Mouse (Mus musculus) E14TG2a.4 (cell line): ENCODE results near the gene Tor1b.

ENCODE experiments used
- CTCF ChIP-seq: conservative IDR thresholded peaks from 2 replicates; pipeline ENCODE4 v1.5.1; 2014; ENCODE audit warnings: low read length
- NANOG ChIP-seq: IDR thresholded peaks from 2 replicates; pipeline ENCODE4 v1.6.1; 2014; ENCODE audit warnings: borderline replicate concordance, low read length, mixed read lengths
- POU5F1 ChIP-seq: IDR thresholded peaks from 2 replicates; pipeline ENCODE4 v1.6.1; 2014; ENCODE audit warnings: low read length, borderline replicate concordance

DNA sequence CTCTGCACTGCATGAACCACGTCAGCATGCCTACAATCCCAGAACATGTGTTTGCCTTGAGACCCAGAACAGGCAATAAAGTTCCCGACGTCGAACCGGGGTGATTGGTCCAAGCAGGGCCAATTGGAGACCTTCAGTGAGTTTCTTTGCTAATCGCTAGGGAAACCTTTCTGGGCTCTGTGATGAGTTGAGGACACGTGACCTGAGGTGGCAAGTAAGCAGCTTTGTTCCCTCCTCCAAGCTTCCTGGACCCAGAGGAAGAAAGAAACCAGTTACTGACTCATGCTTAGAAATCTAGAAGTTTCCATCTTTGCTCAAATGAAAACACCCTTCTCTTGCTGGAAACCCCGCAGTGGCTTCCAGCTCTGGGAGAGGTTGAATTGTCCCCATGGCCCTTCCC is 39.7 kb upstream of the Tor1b start:
- TF ChIP-seq CTCF (no peak), POU5F1 (no peak), NANOG (no peak)
